Mouse (Mus musculus): ENCODE results near the gene Cox6a1. TPM values are rescaled to one million over a fixed set of nuclear protein-coding genes. Genes with fewer than 3 reads are reported as not detected.

Gene Cox6a1
- polyA plus RNA-seq, 1 experiment from 2014 or later = 1,178 TPM

DNA sequence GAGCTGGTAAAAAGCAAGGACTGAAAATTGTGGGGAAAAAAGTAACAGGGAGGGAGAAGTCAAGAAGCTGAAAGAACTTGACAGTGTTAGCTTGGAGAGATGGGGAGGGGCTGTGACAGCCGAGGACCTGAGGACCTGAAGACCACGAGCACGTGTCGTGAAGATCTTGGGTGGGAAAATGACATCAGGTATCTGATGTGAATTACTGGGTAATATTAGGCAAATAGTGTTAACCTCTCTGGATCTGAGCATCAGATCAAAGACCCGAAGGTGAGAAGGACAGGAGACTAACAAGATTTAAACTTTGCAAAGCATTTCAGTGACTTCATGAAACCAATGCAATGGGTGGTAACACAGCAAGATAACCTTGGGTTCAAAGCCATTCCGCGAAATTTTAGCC, 8.8 kb downstream of the Cox6a1 start:
- Histone ChIP-seq H3K4me1 (replicated peaks; ENCODE audit: control insufficient read depth, insufficient read depth, low read length) (peaks cover 18% of the 10 kb centered on the region), H3K4me3 (ENCODE audit: low read depth, low read length) (peak overlapping the region; percentile 96), H3K36me3 (ENCODE audit: control insufficient read depth, insufficient read depth, low read length) (peaks cover 45% of the 10 kb centered on the region), H3K4me2 (ENCODE audit: low read length) (peak overlapping the region; percentile 56), H3K27ac (ENCODE audit: low read depth) (no peak overlapping the region), H3K27me3 (replicated peaks; ENCODE audit: control insufficient read depth, insufficient read depth, low read length) (no peaks in the 10 kb centered on the region), H3K9me3 (ENCODE audit: control insufficient read depth, low read length) (no peaks in the 10 kb centered on the region), H3K9ac (ENCODE audit: low read length) (peak overlapping the region; percentile 82)
- ATAC-seq (replicated peaks; ENCODE audit: low FRiP score, low TSS enrichment, low read depth) (no peak), DNase-seq (ENCODE audit: low spot score) (no peak)
- 17% methylated on average over 7 of the region's 7 CpGs for WGBS

DNA sequence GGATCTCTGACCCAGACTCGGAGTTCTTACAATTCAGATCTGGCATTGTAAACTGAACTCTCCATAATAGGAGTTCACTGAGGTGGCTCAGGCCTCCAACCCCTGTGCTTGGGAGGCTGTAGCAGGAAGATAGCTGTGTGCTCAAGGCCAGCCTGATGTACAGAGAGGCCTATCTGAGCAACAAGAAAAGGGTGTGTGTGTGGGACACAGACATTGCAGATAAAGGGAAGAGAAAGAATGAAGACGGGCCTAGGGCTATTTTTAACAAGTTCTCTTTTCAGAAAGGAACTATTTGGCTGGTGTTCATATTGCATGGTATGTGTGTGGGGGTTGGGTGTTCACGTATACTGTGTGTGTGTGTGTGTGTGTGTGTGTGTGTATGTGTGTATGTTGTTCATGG, 15.2 kb downstream of the Cox6a1 start:
- ATAC-seq (replicated peaks; ENCODE audit: low FRiP score, low TSS enrichment, low read depth) (no peak), DNase-seq (ENCODE audit: low spot score) (no peak)
- WGBS = 88% methylated on average over 3 of the region's 3 CpGs
- H3K27me3 ChIP-seq (replicated peaks; ENCODE audit: control insufficient read depth, insufficient read depth, low read length) = no peaks in the 10 kb centered on the region
- H3K4me3 ChIP-seq (ENCODE audit: low read depth, low read length) = no peak overlapping the region
- no peaks in the 10 kb centered on the region for H3K9me3 ChIP-seq (ENCODE audit: control insufficient read depth, low read length)
- H3K4me2 ChIP-seq (ENCODE audit: low read length) = no peak overlapping the region
- peaks cover 71% of the 10 kb centered on the region for H3K36me3 ChIP-seq (ENCODE audit: control insufficient read depth, insufficient read depth, low read length)
- no peak overlapping the region for H3K27ac ChIP-seq (ENCODE audit: low read depth)
- no peak overlapping the region for H3K9ac ChIP-seq (ENCODE audit: low read length)
- H3K4me1 ChIP-seq (replicated peaks; ENCODE audit: control insufficient read depth, insufficient read depth, low read length) = peaks cover 13% of the 10 kb centered on the region

DNA sequence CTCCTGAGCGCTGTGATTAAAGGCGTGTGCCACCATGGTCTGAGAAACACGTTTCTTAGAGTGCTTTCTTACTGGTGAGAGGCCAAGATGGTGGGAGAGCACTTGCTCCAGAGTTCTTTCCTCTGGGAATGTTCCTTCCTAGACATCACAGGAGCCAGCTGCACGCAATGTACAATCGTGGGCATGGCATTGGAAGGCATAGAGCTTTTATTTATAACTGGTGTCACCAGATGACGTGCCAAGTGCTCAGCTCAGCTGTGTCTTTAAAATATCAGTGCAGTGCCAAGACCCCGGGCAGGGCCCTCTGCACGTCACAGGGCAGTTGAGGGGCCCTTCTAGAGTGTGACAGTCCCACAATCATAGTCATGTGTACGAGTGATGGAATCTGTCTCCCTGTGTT, 17.8 kb downstream of the Cox6a1 start:
- DNase-seq (ENCODE audit: low spot score) (no peak), ATAC-seq (replicated peaks; ENCODE audit: low FRiP score, low TSS enrichment, low read depth) (no peak)
- H3K4me3 ChIP-seq (ENCODE audit: low read depth, low read length) = no peak overlapping the region
- H3K4me1 ChIP-seq (replicated peaks; ENCODE audit: control insufficient read depth, insufficient read depth, low read length) = peaks cover 22% of the 10 kb centered on the region
- no peaks in the 10 kb centered on the region for H3K27me3 ChIP-seq (replicated peaks; ENCODE audit: control insufficient read depth, insufficient read depth, low read length)
- 86% methylated on average over 9 of the region's 9 CpGs for WGBS
- H3K36me3 ChIP-seq (ENCODE audit: control insufficient read depth, insufficient read depth, low read length) = peaks cover 66% of the 10 kb centered on the region
- no peak overlapping the region for H3K4me2 ChIP-seq (ENCODE audit: low read length)
- H3K9me3 ChIP-seq (ENCODE audit: control insufficient read depth, low read length) = no peaks in the 10 kb centered on the region
- H3K9ac ChIP-seq (ENCODE audit: low read length) = no peak overlapping the region
- H3K27ac ChIP-seq (ENCODE audit: low read depth) = no peak overlapping the region

DNA sequence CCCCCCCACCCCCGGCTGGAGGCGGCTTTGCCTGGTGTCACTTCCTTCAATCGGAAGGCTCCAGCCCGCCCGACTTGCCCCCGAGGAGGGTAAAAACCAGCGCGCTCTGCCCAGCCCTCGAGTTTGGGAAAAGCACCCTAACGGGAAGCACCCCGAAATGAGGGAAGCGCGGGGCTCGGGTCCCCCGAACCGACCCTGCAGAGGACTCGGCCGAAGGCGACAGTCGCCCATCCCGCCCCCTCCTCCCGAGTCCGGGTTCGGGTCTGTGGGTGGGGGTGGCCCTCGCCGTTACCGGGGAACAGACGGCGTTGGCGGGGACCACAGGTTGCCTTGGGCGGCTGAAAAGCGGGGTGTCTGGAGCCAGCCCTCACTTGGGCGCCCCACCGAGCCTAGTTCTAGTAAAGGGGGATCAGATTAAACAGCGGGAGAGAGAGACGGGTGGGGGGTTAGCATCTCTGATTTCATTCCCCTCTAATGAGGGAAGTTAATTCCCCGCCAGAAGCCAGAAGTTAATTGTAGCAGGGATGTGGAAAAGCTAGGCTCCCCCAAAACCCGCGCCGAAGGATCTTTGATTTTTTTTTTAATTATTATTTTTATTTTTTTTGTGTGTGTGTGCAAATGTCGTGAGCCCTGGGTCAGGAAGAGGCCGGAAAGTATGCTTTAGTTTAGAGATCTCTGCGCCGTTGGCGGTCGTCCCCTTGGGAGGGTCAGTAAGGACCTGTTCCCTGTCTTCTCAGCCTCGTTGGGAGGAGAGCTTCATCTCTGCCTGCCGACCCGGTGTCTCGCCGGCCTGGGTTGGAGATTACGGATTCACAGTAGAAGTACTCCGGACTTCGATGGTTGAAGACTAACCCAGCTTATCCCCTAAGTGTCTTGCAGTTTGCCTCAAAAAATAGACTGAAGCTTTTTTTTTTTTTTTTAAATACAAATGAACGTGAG, 20.9 kb downstream of the Cox6a1 start:
- H3K4me1 ChIP-seq (replicated peaks; ENCODE audit: control insufficient read depth, insufficient read depth, low read length) = peaks cover 27% of the 10 kb centered on the region
- H3K9ac ChIP-seq (ENCODE audit: low read length) = peak overlapping the region; percentile 94
- DNase-seq (ENCODE audit: low spot score) (peak; percentile 66), ATAC-seq (replicated peaks; ENCODE audit: low FRiP score, low TSS enrichment, low read depth) (peak; percentile 24)
- H3K4me2 ChIP-seq (ENCODE audit: low read length) = peak overlapping the region; percentile 86
- peaks cover 36% of the 10 kb centered on the region for H3K36me3 ChIP-seq (ENCODE audit: control insufficient read depth, insufficient read depth, low read length)
- H3K9me3 ChIP-seq (ENCODE audit: control insufficient read depth, low read length) = no peaks in the 10 kb centered on the region
- peak overlapping the region; percentile 89 for H3K27ac ChIP-seq (ENCODE audit: low read depth)
- no peaks in the 10 kb centered on the region for H3K27me3 ChIP-seq (replicated peaks; ENCODE audit: control insufficient read depth, insufficient read depth, low read length)
- under 1% methylated on average over 54 of the region's 55 CpGs for WGBS
- peak overlapping the region; percentile 94 for H3K4me3 ChIP-seq (ENCODE audit: low read depth, low read length)

DNA sequence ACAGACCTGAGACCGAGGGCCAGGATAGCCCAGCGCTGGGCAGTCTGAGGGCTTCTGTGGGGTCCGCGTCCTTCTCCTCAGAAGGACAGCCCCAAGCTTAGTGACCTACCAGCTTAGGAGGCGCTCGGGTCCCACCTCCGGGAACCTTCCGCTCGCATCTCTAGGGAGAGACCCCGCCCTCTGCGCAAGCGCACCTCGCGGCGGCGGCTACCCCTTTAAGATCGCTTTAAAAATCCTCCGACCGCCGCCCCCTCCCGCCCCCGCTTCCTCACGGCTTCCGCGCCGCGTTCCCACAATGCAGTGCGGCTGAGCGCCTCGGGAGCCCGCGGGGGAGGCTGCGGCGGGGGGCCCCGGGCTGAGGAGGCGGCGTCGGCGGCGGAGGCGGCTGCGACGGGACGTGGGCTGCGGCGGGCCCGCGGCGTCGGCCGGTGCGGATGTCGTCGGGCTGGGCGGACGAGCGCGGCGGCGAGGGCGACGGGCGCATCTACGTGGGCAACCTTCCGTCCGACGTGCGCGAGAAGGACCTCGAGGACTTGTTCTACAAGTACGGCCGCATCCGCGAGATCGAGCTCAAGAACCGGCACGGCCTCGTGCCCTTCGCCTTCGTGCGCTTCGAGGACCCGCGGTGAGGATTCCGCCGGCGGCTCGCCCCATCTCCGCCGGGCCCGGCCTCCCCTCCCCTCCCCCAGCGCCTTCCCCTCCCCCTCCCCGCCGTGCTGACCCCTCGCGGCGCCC, 21.7 kb downstream of the Cox6a1 start, which contains the start of gene Srsf9:
TSS of gene Srsf9 (plus strand) at position 303 of the 735 bp plus-strand sequence.
- ATAC-seq (replicated peaks; ENCODE audit: low FRiP score, low TSS enrichment, low read depth) (peak; percentile 88), DNase-seq (ENCODE audit: low spot score) (peak; percentile 96)
- Histone ChIP-seq H3K27ac (ENCODE audit: low read depth) (peak within 1 kb of the TSS; percentile 89), H3K9ac (ENCODE audit: low read length) (peak within 1 kb of the TSS; percentile 94), H3K4me1 (replicated peaks; ENCODE audit: control insufficient read depth, insufficient read depth, low read length) (peaks cover 27% of the 10 kb centered on the region), H3K9me3 (ENCODE audit: control insufficient read depth, low read length) (no peaks in the 10 kb centered on the region), H3K27me3 (replicated peaks; ENCODE audit: control insufficient read depth, insufficient read depth, low read length) (no peaks in the 10 kb centered on the region), H3K4me3 (ENCODE audit: low read depth, low read length) (peak within 1 kb of the TSS; percentile 94), H3K4me2 (ENCODE audit: low read length) (peak within 1 kb of the TSS; percentile 86), H3K36me3 (ENCODE audit: control insufficient read depth, insufficient read depth, low read length) (peaks cover 27% of the 10 kb centered on the region)
- WGBS = under 1% methylated on average over 78 of the region's 97 CpGs

DNA sequence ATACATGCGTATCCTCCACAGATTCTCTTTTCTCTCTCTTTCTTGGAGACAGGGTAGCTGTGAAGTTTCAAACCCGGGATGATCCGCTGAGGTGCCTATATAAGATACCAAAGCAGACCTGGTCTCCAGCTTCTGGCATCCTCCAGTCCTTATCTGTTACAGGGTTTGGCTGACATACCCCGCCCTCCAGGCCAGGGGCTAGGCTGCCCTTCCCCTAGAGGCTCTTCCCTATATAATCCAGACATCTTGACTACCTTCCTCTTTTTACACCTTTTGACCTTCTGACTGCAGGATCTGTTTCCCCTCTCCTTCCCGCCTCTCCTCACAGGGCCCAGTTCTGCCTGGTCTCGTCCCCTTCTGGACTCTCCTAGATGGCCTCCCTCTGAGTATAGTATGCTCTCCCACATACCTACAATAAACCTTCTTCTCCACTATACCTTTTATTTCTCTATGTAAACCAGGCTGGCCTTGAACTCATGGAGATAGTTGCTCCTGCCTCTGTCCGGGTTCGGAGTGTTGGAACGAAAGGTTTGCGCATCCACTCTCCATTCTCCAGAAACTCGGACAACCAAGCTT, 22.4 kb downstream of the Cox6a1 start:
- Histone ChIP-seq H3K4me1 (replicated peaks; ENCODE audit: control insufficient read depth, insufficient read depth, low read length) (peaks cover 27% of the 10 kb centered on the region), H3K4me2 (ENCODE audit: low read length) (peak overlapping the region; percentile 86)
- no peak for DNase-seq (ENCODE audit: low spot score)

DNA sequence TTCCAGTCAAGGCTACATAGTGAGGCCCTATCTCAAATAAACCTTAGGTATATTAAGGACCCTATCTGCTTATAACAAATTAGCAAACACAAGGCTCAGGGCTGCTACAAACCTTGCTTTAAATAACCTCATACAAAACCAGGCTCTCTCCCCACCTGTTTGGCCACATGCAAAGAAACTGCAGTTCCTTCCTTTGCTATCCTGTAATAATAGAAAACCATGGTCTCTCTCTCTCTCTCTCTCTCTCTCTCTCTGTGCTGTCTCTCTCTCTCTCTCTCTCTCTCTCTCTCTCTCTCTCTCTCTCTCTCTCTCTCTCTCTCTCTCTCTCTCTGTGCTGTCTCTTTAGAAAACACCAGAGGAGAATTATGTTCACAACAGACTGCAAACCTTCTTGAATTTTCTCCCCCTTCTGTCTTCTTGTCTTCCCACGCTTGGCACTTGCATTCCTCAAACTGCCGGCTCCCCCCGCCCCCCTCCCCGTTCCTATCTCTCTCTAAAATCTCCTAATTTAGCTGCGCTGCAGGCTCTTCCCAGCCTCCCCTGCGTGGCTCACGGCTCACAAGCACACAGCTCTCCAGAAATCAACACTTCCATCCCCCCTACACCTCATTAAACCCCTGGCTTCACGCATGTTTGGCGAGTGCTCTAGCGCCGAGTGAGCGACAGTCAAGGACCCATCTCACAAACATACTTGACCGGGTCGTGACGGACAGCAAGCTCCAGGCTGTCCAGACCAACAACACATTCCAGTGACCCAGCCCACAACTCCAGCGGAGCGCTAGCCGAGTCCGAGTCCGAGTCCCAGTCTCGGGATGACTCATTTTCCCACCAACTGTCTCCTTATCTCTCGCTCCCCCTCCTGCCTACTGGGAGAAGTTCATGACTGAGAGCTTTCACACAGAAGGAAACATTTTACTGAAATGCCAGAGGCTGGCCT, 29.5 kb downstream of the Cox6a1 start:
- Histone ChIP-seq H3K4me1 (replicated peaks; ENCODE audit: control insufficient read depth, insufficient read depth, low read length) (peaks cover 31% of the 10 kb centered on the region), H3K36me3 (ENCODE audit: control insufficient read depth, insufficient read depth, low read length) (no peaks in the 10 kb centered on the region), H3K27me3 (replicated peaks; ENCODE audit: control insufficient read depth, insufficient read depth, low read length) (no peaks in the 10 kb centered on the region), H3K4me2 (ENCODE audit: low read length) (peak overlapping the region; percentile 63), H3K9me3 (ENCODE audit: control insufficient read depth, low read length) (no peaks in the 10 kb centered on the region), H3K9ac (ENCODE audit: low read length) (peak overlapping the region; percentile 46), H3K4me3 (ENCODE audit: low read depth, low read length) (peak overlapping the region; percentile 32), H3K27ac (ENCODE audit: low read depth) (peak overlapping the region; percentile 92)
- DNase-seq (ENCODE audit: low spot score) = peak; percentile 90
- under 1% methylated on average over 22 of the region's 22 CpGs for WGBS
- ATAC-seq (replicated peaks; ENCODE audit: low FRiP score, low TSS enrichment, low read depth) = peak; percentile 77

More for the DNA sequence above, 22.4 kb downstream of the Cox6a1 start:
- 18% methylated on average over 11 of the region's 11 CpGs for WGBS
- H3K4me3 ChIP-seq (ENCODE audit: low read depth, low read length) = peak overlapping the region; percentile 94
- peak; percentile 33 for ATAC-seq (replicated peaks; ENCODE audit: low FRiP score, low TSS enrichment, low read depth)
- H3K27ac ChIP-seq (ENCODE audit: low read depth) = peak overlapping the region; percentile 89
- H3K36me3 ChIP-seq (ENCODE audit: control insufficient read depth, insufficient read depth, low read length) = peaks cover 20% of the 10 kb centered on the region
- H3K27me3 ChIP-seq (replicated peaks; ENCODE audit: control insufficient read depth, insufficient read depth, low read length) = no peaks in the 10 kb centered on the region
- H3K9me3 ChIP-seq (ENCODE audit: control insufficient read depth, low read length) = no peaks in the 10 kb centered on the region
- peak overlapping the region; percentile 94 for H3K9ac ChIP-seq (ENCODE audit: low read length)
